Mouse (Mus musculus) kidney, postnatal 25 days (tissue): Measurements from ENCODE around the gene 5730409E04Rik.

Experiments used
- DNase-seq, 2 experiments: peaks; one replicate each; pipeline ENCODE4 v3.0.0; 2021; ENCODE audit warnings: mixed read lengths in 2 of 2

Gene 5730409E04Rik

GRCm38 (mm10) chr4:126639339-126639738 is 29.7 kb downstream of the 5730409E04Rik start:
- DNase-seq: no peak

DNA sequence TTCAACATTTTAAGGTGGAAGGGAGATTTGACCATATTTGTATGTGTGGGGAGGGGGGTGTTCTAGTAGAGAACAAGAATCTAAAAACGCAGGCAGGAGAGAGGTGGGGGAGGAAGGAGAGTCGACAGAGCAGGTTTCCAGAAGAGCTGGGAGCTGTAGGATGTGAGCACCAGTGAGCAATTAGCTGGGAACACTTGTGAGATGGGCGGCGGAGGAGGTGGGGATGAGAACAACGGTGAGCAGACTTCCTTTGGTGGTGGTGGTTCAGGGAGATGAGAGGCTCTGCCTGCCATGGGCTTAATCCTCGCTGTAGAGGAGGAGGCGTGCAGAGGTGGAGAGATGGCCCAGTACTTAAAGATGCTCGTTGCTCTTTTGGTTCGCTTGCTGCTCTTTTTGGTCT is 32.3 kb downstream of the 5730409E04Rik start:
- DNase-seq: no peak

- no peak for DNase-seq
Measured at GRCm38 (mm10) chr4:126643815-126644214, 34.2 kb downstream of the 5730409E04Rik start.

- peak; percentile 23 to 61 for DNase-seq
Measured at GRCm38 (mm10) chr4:126644333-126644963, 34.8 kb downstream of the 5730409E04Rik start.

DNA sequence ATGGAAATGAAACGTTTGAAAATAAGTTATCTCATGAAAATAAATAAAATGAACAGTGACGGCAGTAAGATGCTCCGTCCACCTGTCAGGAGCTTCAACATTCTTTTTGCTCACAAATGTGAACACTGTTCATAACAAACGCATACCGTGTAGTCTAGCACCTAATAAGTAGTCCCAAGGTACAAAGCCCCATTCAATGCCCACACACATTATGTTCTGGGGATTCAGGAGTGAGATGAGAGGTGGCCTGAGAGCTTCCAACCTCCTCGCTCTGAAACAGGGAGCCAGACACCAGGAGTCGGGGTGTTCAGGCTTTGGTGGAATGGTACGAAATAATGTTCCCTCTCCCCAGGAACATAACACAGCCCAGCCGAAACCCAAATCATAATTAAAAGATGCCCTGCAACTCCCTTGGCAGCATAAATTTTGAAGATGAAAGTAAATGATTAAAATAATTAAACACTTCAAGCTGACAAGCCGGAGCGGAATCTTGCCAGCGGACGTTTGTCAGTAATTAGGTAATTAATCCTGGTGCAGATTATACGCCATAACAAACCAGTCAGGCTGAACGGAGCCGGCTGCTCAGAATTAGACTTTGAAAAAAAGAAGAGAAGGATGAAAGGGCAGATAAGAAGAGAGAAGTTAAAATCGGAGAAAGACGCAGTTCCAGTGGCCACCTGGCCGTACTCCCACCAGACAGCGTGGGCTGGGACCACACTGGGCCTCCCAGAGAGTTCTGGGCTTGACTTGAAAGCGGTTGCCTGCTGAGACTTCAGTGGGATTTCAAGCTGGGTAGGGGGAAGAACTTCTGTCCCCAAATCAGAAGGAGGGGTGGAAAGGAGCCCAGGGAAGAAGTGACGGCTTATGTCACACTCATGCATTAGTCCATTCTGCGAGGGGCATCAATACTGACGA is 38.6 kb downstream of the 5730409E04Rik start:
- peak in 1 of 2 experiments; percentile 41 for DNase-seq

- DNase-seq: no peak
Measured at GRCm38 (mm10) chr4:126653148-126653547, 43.5 kb downstream of the 5730409E04Rik start.

- DNase-seq: no peak
Measured at GRCm38 (mm10) chr4:126655356-126655755, 45.7 kb downstream of the 5730409E04Rik start.

GRCm38 (mm10) chr4:126661249-126661648 is 51.6 kb downstream of the 5730409E04Rik start:
- DNase-seq: no peak
